Mouse (Mus musculus) MEL (cell line): ENCODE results near the gene Tmem132d. TPM values are rescaled to one million over a fixed set of nuclear protein-coding genes. Genes with fewer than 3 reads are reported as not detected.

Source experiments
- DNase-seq: peaks from one replicate; pipeline ENCODE4 v3.0.0; 2011; ENCODE audit warnings: low read depth, low spot score
- H3K27ac ChIP-seq: 2 replicates; pipeline ENCODE4 v1.5.1; 2012; ENCODE audit warnings: low read depth, mild to moderate bottlenecking, control low read depth, low read length, moderate library complexity; ENCODE audit not compliant: control insufficient read depth
- H3K27me3 ChIP-seq, 2 experiments: fragments of 150-350 bp in 1 of 2; sonication (generic) in 1 of 2; 2 replicates each; pipeline ENCODE4 v1.6.1; 2012; ENCODE audit warnings: low read length in 2 of 2, mild to moderate bottlenecking in 2 of 2, improper control_type of control experiment in 1 of 2, moderate library complexity in 1 of 2; ENCODE audit not compliant: insufficient read depth in 2 of 2, control insufficient read depth in 1 of 2
- H3K36me3 ChIP-seq, 2 experiments: 2 replicates each; pipeline ENCODE4 v1.6.1; 2012 to 2014; ENCODE audit warnings: low read length in 2 of 2, improper control_type of control experiment in 1 of 2, inconsistent platforms in 1 of 2, mild to moderate bottlenecking in 1 of 2; ENCODE audit not compliant: insufficient read depth in 2 of 2, control insufficient read depth in 1 of 2
- H3K4me1 ChIP-seq, 2 experiments: fragments of 150-350 bp in 1 of 2; sonication (generic) in 1 of 2; 2 replicates each; pipeline ENCODE4 v1.6.1; 2012; ENCODE audit warnings: low read length in 2 of 2, improper control_type of control experiment in 1 of 2, mild to moderate bottlenecking in 1 of 2; ENCODE audit not compliant: insufficient read depth in 2 of 2, control insufficient read depth in 1 of 2
- H3K4me3 ChIP-seq, 2 experiments: fragments of 150-350 bp in 1 of 2; sonication (generic) in 1 of 2; 2 replicates each; pipeline ENCODE4 v1.5.1; 2012; ENCODE audit warnings: low read depth in 2 of 2, low read length in 2 of 2, mild to moderate bottlenecking in 2 of 2, moderate library complexity in 2 of 2, control low read depth in 1 of 2, improper control_type of control experiment in 1 of 2; ENCODE audit not compliant: control insufficient read depth in 1 of 2, insufficient read depth in 1 of 2
- H3K79me2 ChIP-seq: 2 replicates; pipeline ENCODE4 v1.6.1; 2012; ENCODE audit warnings: mild to moderate bottlenecking, low read length, moderate library complexity; ENCODE audit not compliant: control insufficient read depth, poor library complexity, insufficient read depth
- H3K9ac ChIP-seq: 2 replicates; pipeline ENCODE4 v1.6.1; 2012; ENCODE audit warnings: low read depth, mild to moderate bottlenecking, control low read depth, low read length, moderate library complexity; ENCODE audit not compliant: control insufficient read depth, poor library complexity, severe bottlenecking
- H3K9me3 ChIP-seq: fragments of 150-350 bp; sonication (generic); replicated peaks from 2 replicates; pipeline ENCODE4 v1.6.1; 2012; ENCODE audit warnings: mild to moderate bottlenecking, low read length, improper control_type of control experiment, moderate library complexity; ENCODE audit not compliant: insufficient read depth
- CHD1 ChIP-seq: IDR thresholded peaks from 2 replicates; pipeline ENCODE4 v1.6.1; 2012; ENCODE audit warnings: low read depth, mild to moderate bottlenecking, inconsistent platforms, low read length, improper control_type of control experiment
- CTCF ChIP-seq, 3 experiments: IDR thresholded peaks in 2 of 3; conservative IDR thresholded peaks in 1 of 3; 2 replicates each; pipeline ENCODE4 v1.5.1; 2011 to 2012; ENCODE audit warnings: low read length in 3 of 3, low read depth in 2 of 3, mild to moderate bottlenecking in 2 of 3, improper control_type of control experiment in 1 of 3, inconsistent platforms in 1 of 3, mixed read lengths in 1 of 3, moderate library complexity in 1 of 3; ENCODE audit not compliant: control insufficient read depth in 1 of 3, insufficient read depth in 1 of 3, poor library complexity in 1 of 3, severe bottlenecking in 1 of 3
- E2F4 ChIP-seq: IDR thresholded peaks from 2 replicates; pipeline ENCODE4 v1.6.1; 2011; ENCODE audit warnings: low read depth, low read length, improper control_type of control experiment, borderline replicate concordance
- ELF1 ChIP-seq: IDR thresholded peaks from 2 replicates; pipeline ENCODE4 v1.6.1; 2014; ENCODE audit warnings: low read depth, mild to moderate bottlenecking, inconsistent platforms, low read length, improper control_type of control experiment, moderate library complexity
- EP300 ChIP-seq, 2 experiments: IDR thresholded peaks; 2 replicates each; pipeline ENCODE4 v1.6.1; 2011; ENCODE audit warnings: improper control_type of control experiment in 2 of 2, low read length in 2 of 2, low read depth in 1 of 2, mild to moderate bottlenecking in 1 of 2
- GABPA ChIP-seq: IDR thresholded peaks from 2 replicates; pipeline ENCODE4 v1.6.1; 2012; ENCODE audit warnings: low read depth, mild to moderate bottlenecking, inconsistent platforms, low read length, improper control_type of control experiment, moderate library complexity
- HCFC1 ChIP-seq: IDR thresholded peaks from 2 replicates; pipeline ENCODE4 v1.6.1; 2012; ENCODE audit warnings: low read depth, mild to moderate bottlenecking, inconsistent platforms, low read length, improper control_type of control experiment, moderate library complexity
- JUND ChIP-seq: IDR thresholded peaks from 2 replicates; pipeline ENCODE4 v1.6.1; 2011; ENCODE audit warnings: low read depth, mild to moderate bottlenecking, improper control_type of control experiment, low read length
- KAT2A ChIP-seq: conservative IDR thresholded peaks from 2 replicates; pipeline ENCODE4 v1.6.1; 2012; ENCODE audit warnings: low read depth, low read length, improper control_type of control experiment, inconsistent platforms
- MAX ChIP-seq: IDR thresholded peaks from 2 replicates; pipeline ENCODE4 v1.6.1; 2011; ENCODE audit warnings: low read length, improper control_type of control experiment
- MAZ ChIP-seq: IDR thresholded peaks from 2 replicates; pipeline ENCODE4 v1.6.1; 2012; ENCODE audit warnings: low read depth, mild to moderate bottlenecking, inconsistent platforms, low read length, improper control_type of control experiment
- MEF2A ChIP-seq: IDR thresholded peaks from 2 replicates; pipeline ENCODE4 v1.6.1; 2014; ENCODE audit warnings: low read depth, mild to moderate bottlenecking, inconsistent platforms, low read length, improper control_type of control experiment; ENCODE audit not compliant: poor library complexity, insufficient replicate concordance, severe bottlenecking; ENCODE audit errors: extremely low read depth
- MXI1 ChIP-seq: IDR thresholded peaks from 2 replicates; pipeline ENCODE4 v1.6.1; 2011; ENCODE audit warnings: mild to moderate bottlenecking, low read depth, low read length, improper control_type of control experiment
- MYB ChIP-seq: IDR thresholded peaks from 2 replicates; pipeline ENCODE4 v1.6.1; 2011; ENCODE audit warnings: mild to moderate bottlenecking, low read depth, low read length, improper control_type of control experiment
- NRF1 ChIP-seq: IDR thresholded peaks from 2 replicates; pipeline ENCODE4 v1.6.1; 2014; ENCODE audit warnings: low read depth, mild to moderate bottlenecking, inconsistent platforms, low read length, improper control_type of control experiment, moderate library complexity; ENCODE audit not compliant: poor library complexity, insufficient read depth, severe bottlenecking
- POLR2AphosphoS2 ChIP-seq: IDR thresholded peaks from 2 replicates; pipeline ENCODE4 v1.6.1; 2011; ENCODE audit warnings: low read length, improper control_type of control experiment
- POLR2AphosphoS5 ChIP-seq: IDR thresholded peaks from 2 replicates; pipeline ENCODE4 v1.6.1; 2012; ENCODE audit warnings: low read depth, borderline replicate concordance, mild to moderate bottlenecking, inconsistent platforms, low read length, moderate library complexity, mixed read lengths
- SIN3A ChIP-seq: IDR thresholded peaks from 2 replicates; pipeline ENCODE4 v1.6.1; 2012; ENCODE audit warnings: low read length, improper control_type of control experiment, inconsistent platforms
- SMC3 ChIP-seq: IDR thresholded peaks from 2 replicates; pipeline ENCODE4 v1.6.1; 2011; ENCODE audit warnings: low read depth, low read length, improper control_type of control experiment
- TAL1 ChIP-seq: IDR thresholded peaks from 2 replicates; pipeline ENCODE4 v1.6.1; 2012; ENCODE audit warnings: mild to moderate bottlenecking, inconsistent platforms, low read length, moderate library complexity, mixed read lengths
- TBP ChIP-seq: IDR thresholded peaks from 2 replicates; pipeline ENCODE4 v1.8.0; 2011; ENCODE audit warnings: low read depth, low read length, improper control_type of control experiment
- TCF12 ChIP-seq: IDR thresholded peaks from 2 replicates; pipeline ENCODE4 v1.6.1; 2014; ENCODE audit warnings: low read depth, mild to moderate bottlenecking, inconsistent platforms, low read length, improper control_type of control experiment, moderate library complexity
- USF1 ChIP-seq: IDR thresholded peaks from 2 replicates; pipeline ENCODE4 v1.6.1; 2014; ENCODE audit warnings: low read depth, mild to moderate bottlenecking, inconsistent platforms, low read length, improper control_type of control experiment, moderate library complexity
- USF2 ChIP-seq, 2 experiments: IDR thresholded peaks; 2 replicates each; pipeline ENCODE4 v1.6.1; 2011 to 2012; ENCODE audit warnings: improper control_type of control experiment in 2 of 2, low read length in 2 of 2, borderline replicate concordance in 1 of 2, inconsistent platforms in 1 of 2, low read depth in 1 of 2, mild to moderate bottlenecking in 1 of 2; ENCODE audit not compliant: insufficient read depth in 1 of 2
- ZC3H11A ChIP-seq: IDR thresholded peaks from 2 replicates; pipeline ENCODE4 v1.6.1; 2012; ENCODE audit warnings: low read depth, mild to moderate bottlenecking, inconsistent platforms, low read length, improper control_type of control experiment
- ZKSCAN1 ChIP-seq: IDR thresholded peaks from 2 replicates; pipeline ENCODE4 v1.6.1; 2012; ENCODE audit warnings: low read depth, mild to moderate bottlenecking, inconsistent platforms, low read length, improper control_type of control experiment, moderate library complexity
- polyA plus RNA-seq, 2 experiments: library from polyadenylated mRNA; stranded (reverse) in 1 of 2; unstranded in 1 of 2; fragments of >175 nt in 1 of 2; fragments of >200 nt in 1 of 2; gene quantifications; 2 replicates each; pipeline versions ENCODE4 v1.2.1 to v1.2.4; 2012; ENCODE audit warnings: low replicate concordance in 2 of 2, low read depth in 1 of 2; ENCODE audit not compliant: insufficient read length in 2 of 2, insufficient read depth in 1 of 2, missing spikeins in 1 of 2
- total RNA-seq: library from RNA; depleted of rRNA; stranded (reverse); fragments of 300-350 nt; gene quantifications from 2 replicates; pipeline ENCODE4 v1.2.3, GENCODE M21; 2012

The Tmem132d gene
- total and polyA plus RNA-seq, 3 experiments, result not detected

DNA sequence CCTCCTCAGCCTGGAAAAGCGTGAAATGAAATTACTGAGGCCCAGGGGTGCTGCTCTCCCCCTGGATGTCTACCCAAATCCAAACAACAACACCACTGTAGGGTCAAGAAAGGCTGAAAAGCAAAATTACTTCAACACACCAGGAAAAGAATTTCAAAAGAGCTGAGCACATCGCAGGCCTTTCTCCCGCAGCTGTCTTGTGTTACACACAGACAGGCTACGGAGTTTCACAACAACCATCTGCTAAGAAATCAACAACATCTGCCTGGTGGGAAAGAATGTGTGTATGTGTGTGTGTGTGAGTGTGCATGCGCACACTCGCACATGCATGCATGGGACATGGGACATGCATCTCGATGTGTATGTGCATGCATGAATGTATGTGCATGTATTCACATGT lies 100.1 kb downstream of the Tmem132d start:
- no peak for TF ChIP-seq ELF1
- TF ChIP-seq TBP, result no peak
- no peak for TF ChIP-seq KAT2A
- no peak for TF ChIP-seq SMC3
- TF ChIP-seq CHD1, result no peak
- TF ChIP-seq ZKSCAN1, result no peak
- no peak for TF ChIP-seq EP300 (IDR thresholded peaks at IDR 0.05; ENCODE audit: low read depth in 1 of 2, low read length in 2 of 2)
- TF ChIP-seq MAZ, result no peak
- TF ChIP-seq MXI1, result no peak
- no peak for TF ChIP-seq MEF2A
- no peak for TF ChIP-seq USF1
- no peak for TF ChIP-seq POLR2AphosphoS2
- no peak for TF ChIP-seq HCFC1
- no peak for TF ChIP-seq E2F4
- TF ChIP-seq TCF12, result no peak
- TF ChIP-seq JUND, result no peak
- no peaks in the 10 kb centered on the region for H3K9me3 ChIP-seq

DNA sequence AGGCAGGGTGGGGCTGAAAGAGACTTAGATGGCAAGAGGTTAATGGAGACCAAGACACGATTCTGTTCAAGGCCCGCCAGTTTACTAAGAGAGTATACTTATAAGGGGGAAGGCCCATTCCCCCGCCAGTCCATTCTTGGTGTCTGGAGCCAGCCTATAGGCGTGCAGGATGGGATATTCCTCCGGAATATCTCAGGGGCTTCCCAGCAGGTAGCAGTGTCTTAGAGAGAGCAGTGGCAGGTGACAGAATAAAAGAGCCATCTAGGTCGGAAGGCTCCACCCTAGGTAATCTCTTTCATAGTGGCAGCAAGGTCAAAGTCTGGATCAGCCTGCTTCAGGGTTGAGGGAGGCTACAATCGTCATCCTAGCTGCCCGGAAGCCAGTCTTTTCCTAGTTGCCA lies 102.5 kb downstream of the Tmem132d start:
- Histone ChIP-seq H3K9ac (no peak overlapping the region), H3K4me1 (no peaks in the 10 kb centered on the region), H3K79me2 (no peaks in the 10 kb centered on the region), H3K9me3 (no peaks in the 10 kb centered on the region), H3K27me3 (no peaks in the 10 kb centered on the region), H3K4me3 (no peak overlapping the region), H3K27ac (no peak overlapping the region), H3K36me3 (no peaks in the 10 kb centered on the region)
- DNase-seq, result no peak
- TF ChIP-seq EP300 (IDR thresholded peaks at IDR 0.05; ENCODE audit: low read depth in 1 of 2, low read length in 2 of 2) (no peak), USF1 (no peak), USF2 (IDR thresholded peaks at IDR 0.05; ENCODE audit: borderline replicate concordance in 1 of 2, insufficient read depth in 1 of 2, low read depth in 1 of 2, low read length in 2 of 2) (no peak), ZKSCAN1 (no peak), POLR2AphosphoS5 (no peak), TAL1 (no peak), MAX (no peak), ZC3H11A (no peak), NRF1 (no peak), E2F4 (no peak), POLR2AphosphoS2 (no peak), ELF1 (no peak), GABPA (no peak), MYB (no peak), CTCF (IDR thresholded peaks at IDR 0.05 in 2 of 3, conservative IDR thresholded peaks at IDR 0.05 in 1 of 3; ENCODE audit: control insufficient read depth in 1 of 3, insufficient read depth in 1 of 3, low read depth in 2 of 3, low read length in 3 of 3, poor library complexity in 1 of 3, severe bottlenecking in 1 of 3) (no peak), MEF2A (no peak), SIN3A (no peak), KAT2A (no peak)
- TF ChIP-seq, all 39 proteins: peak for 0

More for the DNA sequence above, 100.1 kb downstream of the Tmem132d start:
- no peak for DNase-seq
- no peak overlapping the region for H3K9ac ChIP-seq
- no peak overlapping the region for H3K27ac ChIP-seq
- H3K79me2 ChIP-seq, result no peaks in the 10 kb centered on the region
- H3K4me3 ChIP-seq, result no peak overlapping the region
- H3K4me1 ChIP-seq, result no peaks in the 10 kb centered on the region
- no peaks in the 10 kb centered on the region for H3K36me3 ChIP-seq
- H3K27me3 ChIP-seq, result no peaks in the 10 kb centered on the region
